Mouse (Mus musculus) layer of hippocampus, adult 18-20 months (tissue): ENCODE measurements at regions not wholly inside any gene's neighbourhood (a gene's known extent, or its start where the extent isn't known, plus 50 kb on each side); places are given as distances from the start of the nearest gene placed in this dataset.
A peak's percentile ranks its signal among the peaks of the same experiment; 100 is the strongest.

Experiments used
- DNase-seq, 2 experiments: peaks; one replicate each; pipeline ENCODE4 v3.0.0; 2022; ENCODE audit warnings: low spot score in 2 of 2

DNA sequence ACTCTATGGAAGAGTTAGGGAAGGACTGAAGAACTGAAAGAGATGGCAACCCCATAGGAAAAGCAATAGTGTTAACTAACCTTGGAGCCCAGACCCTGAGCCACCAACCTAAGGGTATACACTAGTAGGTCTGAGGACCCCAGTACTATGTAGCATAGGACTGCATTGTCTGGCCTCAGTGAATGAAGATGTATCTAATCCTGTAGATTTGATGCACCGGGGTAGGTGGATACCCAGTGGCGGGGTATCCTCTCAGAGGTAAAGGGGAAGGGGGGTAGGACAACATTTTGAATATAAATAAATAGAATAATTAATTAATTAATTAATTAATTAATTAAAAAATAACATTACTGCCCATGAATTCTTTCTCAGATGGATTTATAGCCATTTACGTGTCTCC, 387.9 kb upstream of the 4921530L21Rik start:
- DNase-seq: no peak

DNA sequence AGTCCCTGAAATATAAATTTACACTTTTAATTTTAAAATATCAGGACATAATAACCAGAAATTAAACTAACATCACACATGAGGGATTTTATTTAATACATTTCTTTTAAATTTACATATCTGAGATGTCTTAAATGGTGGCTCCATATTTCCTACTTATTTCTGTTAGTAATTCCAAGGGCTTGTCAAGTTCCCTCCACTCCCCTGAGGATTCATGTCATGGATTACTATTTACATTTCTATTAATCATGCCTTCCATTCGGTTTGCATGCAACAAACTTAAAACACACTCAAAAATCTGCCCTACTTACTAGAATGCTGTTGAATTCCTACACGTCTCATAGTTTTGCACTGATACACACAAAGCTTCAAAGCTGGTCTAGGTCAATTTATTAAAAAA, 387.1 kb upstream of the 4921530L21Rik start:
- DNase-seq: no peak

DNA sequence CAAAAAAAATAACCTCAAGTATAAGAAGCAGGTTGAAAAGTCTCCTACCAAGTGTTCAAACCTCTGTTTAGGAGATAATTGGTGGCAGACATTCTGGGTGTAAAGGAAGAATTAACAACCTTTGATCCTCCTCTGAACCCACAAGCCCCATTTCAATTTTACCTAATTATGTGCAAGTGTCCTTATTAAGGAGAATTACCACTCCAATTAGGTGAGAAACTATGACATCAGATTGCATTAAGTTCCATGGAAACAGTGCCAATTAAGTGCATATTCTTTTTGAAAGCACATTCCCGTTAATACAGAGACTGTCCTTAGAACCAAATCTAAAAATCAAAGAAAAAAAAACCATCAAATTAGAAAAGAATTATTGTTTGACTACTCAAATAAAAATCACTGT, 366.0 kb upstream of the 4921530L21Rik start:
- no peak for DNase-seq

DNA sequence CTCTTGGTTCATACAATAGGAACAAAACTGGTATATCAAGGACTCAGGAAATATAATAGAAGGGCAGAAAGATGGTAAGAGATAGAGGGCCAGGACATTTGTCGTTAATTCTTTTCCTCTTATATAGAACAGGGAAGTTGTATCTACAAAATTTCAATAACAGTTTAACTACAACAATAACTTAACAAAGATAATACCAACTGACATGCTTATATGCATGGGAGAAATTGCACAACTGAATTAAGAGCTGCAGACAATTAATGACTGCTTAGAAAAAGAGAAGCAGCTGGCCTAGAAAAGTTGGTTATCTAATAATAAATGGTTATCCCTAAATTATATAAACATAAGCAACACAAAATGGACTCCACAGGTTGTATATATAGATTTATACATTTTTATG, 362.2 kb upstream of the 4921530L21Rik start:
- DNase-seq: no peak

DNA sequence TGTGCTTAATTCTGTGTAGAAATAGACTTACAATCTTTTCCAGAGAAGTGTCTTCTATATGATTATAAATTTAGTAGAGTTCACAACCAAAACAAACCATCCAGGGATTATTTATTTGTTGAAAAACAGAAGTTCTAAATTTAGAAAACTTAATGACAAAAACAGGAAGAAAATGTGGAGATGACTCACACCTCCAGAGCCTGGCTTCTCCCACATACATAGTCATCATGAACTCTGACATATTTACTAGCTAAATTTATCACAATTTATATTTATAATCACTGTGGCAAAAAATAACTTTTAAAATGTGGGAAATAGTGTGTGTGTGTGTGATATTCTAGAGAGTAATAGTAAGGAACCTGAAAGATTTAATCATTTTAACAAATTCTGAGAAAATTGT, 337.2 kb upstream of the 4921530L21Rik start:
- no peak for DNase-seq

DNA sequence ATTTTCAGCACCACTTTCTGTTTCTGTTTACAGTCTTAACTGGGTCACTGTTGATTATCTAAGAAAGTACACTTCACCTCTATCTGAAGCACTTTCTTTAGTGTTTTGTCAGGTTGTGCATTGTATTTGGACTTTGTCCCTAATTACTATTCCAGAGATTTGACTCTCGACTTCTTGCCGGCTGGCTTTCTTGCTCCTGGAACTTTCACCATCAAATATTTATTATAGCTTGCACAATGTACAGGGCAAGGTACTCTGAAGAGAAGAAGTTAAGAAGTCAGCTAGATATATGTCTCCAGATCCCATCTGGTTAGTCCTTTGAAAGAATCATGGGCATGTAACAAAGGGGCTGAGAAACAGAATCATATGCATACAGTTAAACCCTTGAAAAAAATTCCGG, 290.0 kb upstream of the 4921530L21Rik start:
- DNase-seq: no peak

DNA sequence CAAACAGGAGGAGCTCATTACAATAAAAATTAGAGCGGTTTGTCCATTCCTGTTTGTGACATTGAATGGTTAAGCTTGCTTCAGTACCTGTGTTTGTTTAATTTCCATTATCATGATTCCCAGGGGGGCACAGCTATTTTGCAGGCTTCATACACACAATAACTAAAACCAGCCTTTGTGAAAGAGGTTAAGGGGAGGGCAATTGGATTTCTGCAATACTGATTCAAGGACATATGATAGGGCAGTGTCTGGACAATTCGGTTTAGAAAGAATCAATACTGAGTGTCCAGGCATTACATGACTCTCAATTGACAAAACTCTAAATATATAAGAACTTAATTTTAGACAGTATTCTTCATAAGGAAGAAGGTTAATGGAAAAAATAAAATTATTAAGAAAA, 284.7 kb upstream of the 4921530L21Rik start:
- DNase-seq: no peak

DNA sequence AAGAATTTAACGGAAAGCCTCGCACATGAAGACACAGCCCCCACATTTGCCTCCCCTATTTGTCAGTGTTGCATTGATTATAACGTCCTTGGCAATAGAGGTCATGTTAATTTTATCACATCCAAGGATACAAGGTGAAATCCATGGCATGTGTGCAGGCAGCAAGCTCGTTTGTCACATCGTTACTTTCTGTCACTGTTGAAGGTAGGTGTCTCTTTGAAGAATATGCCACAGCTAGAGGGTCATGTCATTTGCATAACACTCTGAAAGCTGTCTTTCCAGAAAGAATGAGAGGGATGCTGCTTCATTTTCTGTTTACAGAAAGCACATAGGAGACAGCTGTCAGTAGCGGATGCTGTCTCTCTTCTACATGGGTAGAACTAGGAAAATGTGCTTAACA, 235.1 kb upstream of the 4921530L21Rik start:
- DNase-seq: no peak

DNA sequence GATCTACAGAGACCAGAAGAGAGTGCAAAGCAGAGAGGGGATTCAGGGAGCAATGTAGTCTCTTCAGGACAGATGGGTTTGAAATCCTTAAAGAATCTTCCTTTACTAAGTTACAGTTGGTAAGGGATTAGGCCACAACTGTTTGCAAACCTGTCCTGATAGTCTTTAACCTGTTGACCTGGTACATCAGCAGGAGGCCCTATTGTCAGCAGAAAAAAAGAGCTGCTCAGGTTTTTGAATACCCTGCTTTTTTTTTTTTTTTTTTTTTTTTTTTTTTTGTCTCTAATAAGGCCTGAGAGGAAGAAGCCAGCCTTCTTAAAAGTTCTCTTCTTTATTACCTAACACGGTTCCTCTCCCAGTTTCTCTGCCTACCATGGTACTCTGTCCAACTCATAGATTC, 221.5 kb upstream of the 4921530L21Rik start:
- DNase-seq: no peak

DNA sequence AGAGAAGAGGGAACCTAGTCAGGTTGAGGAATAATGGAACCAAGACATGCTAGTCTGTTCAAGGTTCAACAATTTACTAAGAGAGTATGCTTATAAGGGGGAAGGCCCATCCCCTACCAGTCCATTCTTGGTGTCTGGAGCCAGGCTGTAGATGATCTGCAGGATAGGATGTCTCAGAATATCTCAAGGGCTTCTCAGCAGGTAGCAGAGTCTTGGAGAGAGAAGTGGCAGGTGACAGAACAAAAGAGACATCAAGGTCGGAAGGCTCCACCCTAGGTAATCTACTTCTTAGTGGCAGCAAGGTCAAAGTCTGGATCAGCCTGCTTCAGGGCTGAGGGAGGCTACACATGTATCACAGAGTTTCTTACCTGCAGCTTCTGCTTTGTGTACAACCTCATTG, 220.2 kb upstream of the 4921530L21Rik start:
- no peak for DNase-seq

DNA sequence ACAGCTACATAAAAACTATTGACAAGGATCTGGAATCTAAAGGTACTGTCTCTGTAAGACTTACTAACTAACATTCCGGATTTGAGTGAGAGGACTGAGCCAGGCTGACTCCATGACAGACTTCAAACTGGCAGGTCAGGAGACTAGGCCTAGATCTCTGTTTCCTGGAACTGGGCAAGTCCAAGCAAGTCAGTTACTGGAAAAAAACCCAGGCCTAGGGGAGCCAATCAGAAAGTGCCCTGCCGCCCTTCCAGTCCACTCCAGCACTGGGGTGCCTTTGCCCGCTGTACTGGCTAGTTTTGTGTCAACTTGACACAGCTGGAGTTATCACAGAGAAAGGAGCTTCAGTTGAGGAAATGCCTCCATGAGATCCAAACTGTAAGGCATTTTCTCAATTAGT, 219.6 kb upstream of the 4921530L21Rik start:
- no peak for DNase-seq

DNA sequence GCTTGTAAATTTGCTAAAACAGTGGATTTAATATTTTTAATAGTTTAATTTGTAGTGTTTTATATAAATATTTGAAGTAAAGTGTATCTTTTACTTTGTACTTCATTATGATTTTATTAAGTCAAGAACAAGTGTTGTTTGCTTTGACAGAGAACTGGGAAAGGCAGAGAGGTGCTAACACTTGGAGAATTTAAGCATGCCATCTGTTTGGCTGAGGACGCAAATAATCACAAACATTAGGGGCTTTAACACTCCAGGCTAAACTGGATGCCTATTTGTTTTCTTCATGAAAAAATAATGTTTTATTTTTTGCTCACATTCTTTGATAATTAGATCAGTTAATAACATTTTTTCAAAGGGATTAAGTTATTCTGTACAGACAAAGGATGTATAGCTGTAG, 193.6 kb upstream of the 4921530L21Rik start:
- DNase-seq: no peak

DNA sequence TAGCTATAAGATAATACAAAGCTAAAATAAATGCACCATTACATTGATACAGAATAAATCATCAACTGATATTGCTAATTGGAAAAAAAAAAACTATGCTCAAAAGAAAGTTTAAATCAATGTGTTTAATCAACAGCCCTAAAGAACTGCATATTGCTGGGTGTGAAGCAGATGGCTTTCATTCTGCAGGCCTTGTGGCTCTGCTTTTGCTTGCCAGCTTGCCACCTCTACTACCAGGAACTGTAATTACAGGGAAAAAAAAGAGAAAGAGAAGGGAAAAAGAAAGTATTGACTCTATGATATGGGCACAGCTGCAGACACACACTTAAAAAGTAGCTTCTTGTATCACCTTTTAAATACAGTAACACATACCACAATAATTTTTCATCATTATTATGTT, 192.4 kb upstream of the 4921530L21Rik start:
- DNase-seq: peak; percentile 3 to 30

DNA sequence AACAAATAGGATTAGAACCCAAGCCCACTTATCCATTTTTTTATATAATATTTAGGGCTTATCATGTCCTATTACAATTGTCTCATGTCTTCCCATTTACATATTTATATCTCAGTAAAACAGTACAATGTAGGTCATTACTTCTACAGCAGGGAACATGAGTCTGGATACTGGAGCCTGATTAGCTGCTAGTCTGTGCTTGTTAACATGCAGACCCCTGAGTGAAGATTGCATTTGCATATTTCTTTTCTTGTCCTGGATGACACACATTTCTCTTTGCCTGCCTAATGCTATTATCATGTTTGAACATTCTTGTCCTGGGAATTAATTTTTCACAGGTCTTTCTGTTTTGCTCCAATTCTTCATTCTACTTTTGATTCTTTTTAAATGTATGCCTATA, 155.0 kb upstream of the 4921530L21Rik start:
- DNase-seq: no peak

DNA sequence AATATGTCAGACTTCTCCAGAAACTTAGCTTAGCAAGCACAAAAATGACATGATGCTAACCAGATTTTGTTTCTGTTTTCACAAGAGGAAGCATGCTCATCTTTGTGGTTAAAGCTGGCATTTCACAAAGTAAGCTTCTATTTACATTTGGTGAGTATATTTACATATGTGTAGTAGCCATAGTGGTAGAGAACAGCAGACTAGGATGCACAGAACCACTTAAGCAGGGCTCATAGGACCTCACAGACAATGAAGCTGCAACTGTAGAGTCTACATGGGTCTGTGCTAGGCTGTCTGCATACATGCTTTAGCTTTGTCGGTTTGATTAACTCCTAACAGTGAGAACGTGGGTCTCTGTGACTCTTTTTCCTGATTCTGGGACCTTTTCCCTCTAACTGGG, 105.3 kb upstream of the 4921530L21Rik start:
- DNase-seq: no peak

DNA sequence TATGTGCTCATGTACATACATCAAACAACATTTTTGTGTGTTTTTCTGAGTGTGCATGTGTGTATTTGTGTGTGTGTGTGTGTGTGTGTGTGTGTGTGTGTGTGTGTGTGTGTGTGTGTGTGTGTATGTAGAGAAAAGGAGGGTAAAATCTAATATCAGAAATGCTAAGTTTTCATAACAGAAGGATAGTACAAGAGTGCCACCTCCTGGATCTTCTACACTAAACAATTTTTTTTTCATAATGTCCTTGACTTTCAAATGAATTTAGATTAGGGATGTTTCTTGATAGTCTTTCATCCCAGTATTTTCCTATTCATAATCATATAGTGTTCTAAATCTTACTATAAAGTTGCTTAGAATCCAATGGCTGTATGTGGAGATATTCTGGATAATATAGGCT, 103.6 kb upstream of the 4921530L21Rik start:
- DNase-seq: peak in 1 of 2 experiments; percentile 10
